Mouse (Mus musculus): ENCODE measurements around the gene Hhipl1. TPM values are rescaled to one million over a fixed set of nuclear protein-coding genes. Genes with fewer than 3 reads are reported as not detected.

The Hhipl1 gene
- not detected for polyA plus RNA-seq (2014; fragmentation: Illumina TruSeq; extraction: RNeasy Lipid Tissue Mini Kit (QIAGEN cat#74804); ENCODE audit: low replicate concordance)

DNA sequence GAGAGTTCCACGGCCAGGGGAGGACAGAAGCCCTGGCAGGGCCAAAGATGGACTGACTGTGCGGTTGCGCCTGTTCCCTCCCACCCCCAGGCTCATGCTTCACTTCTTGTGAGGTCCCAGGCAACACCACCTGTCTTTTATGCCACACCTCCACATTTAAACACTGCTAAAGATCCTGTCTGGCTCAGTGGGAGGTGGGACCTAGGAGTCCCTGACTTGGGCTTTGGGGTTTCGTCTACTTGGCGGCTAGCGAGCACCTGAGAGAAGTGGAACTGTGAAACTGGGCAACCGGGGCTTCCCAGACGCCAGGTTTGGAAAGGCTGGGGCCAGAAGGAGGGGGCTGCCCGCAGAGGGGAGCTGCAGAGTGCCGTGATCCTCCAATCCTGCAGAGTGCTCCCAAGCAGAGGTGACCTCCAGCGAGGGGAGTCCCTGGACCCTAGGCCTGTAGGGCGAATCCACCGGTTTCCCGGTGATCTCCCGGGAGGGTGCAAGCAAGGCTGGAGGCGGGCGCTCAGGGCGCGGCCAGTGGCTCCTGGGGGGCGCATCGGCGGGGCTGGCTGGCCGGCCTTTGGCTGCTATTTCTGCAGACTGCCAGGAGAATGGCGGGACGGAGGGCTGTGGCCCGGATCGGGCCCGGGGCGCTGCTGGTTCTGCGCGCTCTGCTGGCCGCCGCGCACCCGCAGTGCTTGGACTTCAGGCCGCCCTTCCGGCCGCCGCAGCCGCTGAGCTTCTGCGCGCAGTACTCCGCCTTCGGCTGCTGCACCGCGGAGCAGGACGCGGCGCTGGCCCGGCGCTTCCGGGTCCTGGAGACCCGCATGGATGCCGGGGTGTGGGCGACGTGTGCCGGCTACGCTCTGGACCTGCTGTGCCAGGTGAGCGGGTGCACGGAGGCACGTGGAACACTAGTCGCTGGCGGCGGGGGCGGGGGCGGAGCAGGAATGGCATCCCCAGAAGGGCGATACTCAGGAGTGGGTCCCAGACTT lies at the start of gene Hhipl1:
Gene Hhipl1, plus strand, starts transcription at position 459 of the 983 bp plus-strand sequence.

DNA sequence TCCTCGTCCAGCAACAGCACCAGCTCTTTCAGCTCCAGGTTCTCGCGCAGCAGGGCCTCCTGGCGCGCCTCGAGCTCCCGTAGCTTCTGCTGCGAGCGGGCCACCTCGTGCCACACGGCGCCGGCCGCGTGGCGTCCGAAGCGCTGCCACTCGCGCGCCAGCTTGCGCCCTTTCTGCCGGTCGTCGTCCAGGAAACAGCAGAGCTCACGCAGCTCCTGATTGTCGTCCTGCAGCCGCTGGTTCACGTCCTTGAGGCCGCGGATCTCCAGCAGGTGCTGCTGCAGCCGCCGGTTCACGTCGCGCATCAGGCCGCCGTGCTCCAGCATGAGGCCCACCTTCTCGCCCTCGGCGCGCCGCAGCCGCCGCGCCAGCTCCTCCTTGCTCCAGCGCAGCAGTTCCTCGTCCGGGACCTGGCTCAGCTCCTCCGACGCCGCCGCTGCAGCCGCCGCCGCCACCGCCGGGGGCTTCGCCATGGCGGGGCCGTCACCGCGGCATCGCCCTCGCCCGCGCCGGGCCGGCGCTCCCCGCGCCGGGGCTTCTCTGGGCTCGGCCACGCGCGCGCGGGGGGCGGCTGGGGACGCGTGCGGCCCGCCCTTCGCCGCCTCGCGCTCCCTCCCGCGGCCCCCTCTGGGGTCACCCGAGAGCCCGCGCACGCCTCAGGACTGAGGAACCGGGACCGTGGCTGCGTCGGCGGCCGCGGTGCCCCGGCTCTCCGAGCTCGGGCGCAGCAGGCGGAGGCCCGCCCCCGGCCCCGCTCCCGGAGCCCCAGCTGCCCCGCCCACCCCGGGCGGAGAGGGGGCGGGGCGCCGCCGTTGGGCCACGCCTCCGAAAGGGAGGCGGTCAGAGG lies 31.2 kb upstream of the Hhipl1 start, which contains the start of gene Ccdc85c:
Gene Ccdc85c, minus strand, starts transcription at position 765 of the 847 bp plus-strand sequence.

GRCm38 (mm10) chr12:108333895-108334445 lies 27.9 kb downstream of the Hhipl1 start, which contains the start of gene Cyp46a1:
Gene Cyp46a1, plus strand, starts transcription at chr12:108334381.

DNA sequence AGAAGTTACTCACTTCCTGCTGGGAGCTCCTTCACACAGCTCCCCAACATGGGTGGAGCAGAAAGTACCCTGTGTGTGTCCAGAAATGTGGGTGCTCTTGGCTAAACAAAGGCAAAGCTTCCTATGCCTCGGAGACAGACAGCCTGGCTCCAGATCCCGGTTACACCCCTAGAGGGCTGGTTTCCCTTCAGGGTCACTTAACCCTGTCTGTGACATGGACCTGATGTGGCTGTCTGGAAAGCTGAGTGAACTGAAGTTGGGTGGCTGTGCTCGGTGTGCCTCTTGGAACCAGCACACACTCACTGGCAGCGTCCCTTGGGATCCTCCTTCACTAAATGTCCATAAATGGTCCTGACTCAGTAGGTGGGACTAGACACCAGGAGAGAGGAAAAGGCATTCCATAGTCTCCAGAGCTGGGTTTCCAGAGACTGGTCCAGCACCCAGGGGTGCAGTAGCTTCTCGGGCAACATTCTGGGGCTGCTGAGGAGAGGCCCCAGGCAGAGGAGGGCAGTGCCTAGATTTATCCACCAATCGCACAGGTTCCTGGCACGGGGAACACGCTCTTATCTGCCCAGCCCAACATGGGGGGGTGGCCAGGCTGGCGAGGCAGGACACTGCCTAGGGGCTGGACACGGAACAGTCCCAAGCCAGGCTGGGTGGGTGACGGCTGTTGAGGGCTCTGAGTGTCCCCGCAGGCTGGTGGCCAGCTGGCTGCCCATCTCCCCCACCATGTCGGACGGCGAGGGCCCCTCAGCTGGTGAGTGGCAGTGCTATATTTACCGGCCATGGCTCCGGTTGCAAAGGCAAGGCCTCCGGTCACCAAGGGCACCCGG lies 64.7 kb downstream of the Hhipl1 start, which contains the start of gene Eml1:
Gene Eml1, plus strand, starts transcription at position 362 of the 833 bp plus-strand sequence.

Other genes starting within 250 kb of the Hhipl1 start
- 133 TPM for gene Setd3, start 127.0 kb upstream of the Hhipl1 start, polyA plus RNA-seq (2014; fragmentation: Illumina TruSeq; extraction: RNeasy Lipid Tissue Mini Kit (QIAGEN cat#74804); ENCODE audit: low replicate concordance)
- gene Ccnk, start 126.7 kb upstream of the Hhipl1 start, polyA plus RNA-seq (2014; fragmentation: Illumina TruSeq; extraction: RNeasy Lipid Tissue Mini Kit (QIAGEN cat#74804); ENCODE audit: low replicate concordance): 26.7 TPM
- 2.3 TPM for gene Ccdc85c, start 30.8 kb upstream of the Hhipl1 start, polyA plus RNA-seq (2014; fragmentation: Illumina TruSeq; extraction: RNeasy Lipid Tissue Mini Kit (QIAGEN cat#74804); ENCODE audit: low replicate concordance)
- not detected for gene Cyp46a1, start 28.1 kb downstream of the Hhipl1 start, polyA plus RNA-seq (2014; fragmentation: Illumina TruSeq; extraction: RNeasy Lipid Tissue Mini Kit (QIAGEN cat#74804); ENCODE audit: low replicate concordance)
- 10.6 TPM for gene Eml1, start 64.7 kb downstream of the Hhipl1 start, polyA plus RNA-seq (2014; fragmentation: Illumina TruSeq; extraction: RNeasy Lipid Tissue Mini Kit (QIAGEN cat#74804); ENCODE audit: low replicate concordance)
- 41.1 TPM for gene Evl, start 248.4 kb downstream of the Hhipl1 start, polyA plus RNA-seq (2014; fragmentation: Illumina TruSeq; extraction: RNeasy Lipid Tissue Mini Kit (QIAGEN cat#74804); ENCODE audit: low replicate concordance)